Comparison of ENCODE assay signal across 9 mouse cellular contexts in the genomic region with DNA sequence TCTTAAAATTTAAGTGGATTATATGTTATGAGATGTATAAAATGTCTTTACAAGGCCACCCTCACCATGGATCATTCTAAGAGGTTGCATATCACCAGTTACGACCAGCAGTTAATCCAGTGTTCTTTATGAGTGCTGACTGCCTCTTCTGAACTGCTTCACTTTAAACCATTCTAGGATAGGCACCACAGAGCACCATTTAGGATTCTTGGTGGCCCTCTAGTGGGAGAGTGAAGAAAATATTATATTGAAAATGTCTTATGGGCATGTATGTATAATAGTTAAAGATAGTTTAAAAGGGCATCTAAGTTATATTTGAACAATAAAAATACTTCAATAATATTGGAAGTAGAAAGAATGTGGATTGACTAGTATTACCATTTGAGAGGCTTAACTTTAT.
DNase-seq lines count a peak whose midpoint lies in the region; ATAC-seq and TF ChIP-seq lines count a peak whose summit lies in the region.
"Had no signal": no experiment of that assay in that cellular context is flagged by ENCODE, and none has a peak within 500 bp of the region (broad histone marks: within the 10 kb centered on the region; RNA-seq: fewer than 3 reads in every experiment).

No protein-coding gene starts in this region.

- WGBS in embryonic facial prominence, embryonic 11.5 days: 41% methylated on average over 1 of the region's 1 CpGs
- 46% methylated on average over 1 of the region's 1 CpGs for WGBS in embryonic facial prominence, embryonic 10.5 days
- WGBS in liver, adult 2 months: 42% methylated on average over 1 of the region's 1 CpGs
- WGBS in liver, embryonic 11.5 days: 32% methylated on average over 1 of the region's 1 CpGs

- no peak overlapping the region for H3K9ac ChIP-seq in embryonic facial prominence, embryonic 11.5 days (replicated peaks; ENCODE audit: low read length)
- no peak overlapping the region for H3K9ac ChIP-seq in liver, adult 2 months (ENCODE audit: low read depth, low read length)
- H3K9ac ChIP-seq in liver, embryonic 11.5 days (ENCODE audit: low read depth, low read length): no peak overlapping the region
- H3K9ac ChIP-seq: liver, embryonic 15.5 days had no signal

- no peaks in the 10 kb centered on the region for H3K9me3 ChIP-seq in embryonic facial prominence, embryonic 11.5 days (replicated peaks; ENCODE audit: control insufficient read depth, low read length)
- 0 out of 2 replicates have a peak, but pooled peaks cover 3% of the 10 kb centered on the region for H3K9me3 ChIP-seq in embryonic facial prominence, embryonic 10.5 days
- no peaks in the 10 kb centered on the region for H3K9me3 ChIP-seq in liver, embryonic 11.5 days (ENCODE audit: control insufficient read depth, low read length)
- H3K9me3 ChIP-seq: liver, embryonic 15.5 days had no signal

- no peak overlapping the region for H3K4me2 ChIP-seq in embryonic facial prominence, embryonic 11.5 days (ENCODE audit: low read depth, low read length)
- H3K4me2 ChIP-seq in liver, embryonic 11.5 days: no peak overlapping the region
- H3K4me2 ChIP-seq: liver, embryonic 15.5 days had no signal

- no peak overlapping the region for H3K27ac ChIP-seq in embryonic facial prominence, embryonic 11.5 days (replicated peaks; ENCODE audit: low read depth, low read length)
- H3K27ac ChIP-seq in embryonic facial prominence, embryonic 10.5 days (replicated peaks): no peak overlapping the region
- no peak overlapping the region for H3K27ac ChIP-seq in liver, adult 2 months (replicated peaks; ENCODE audit: insufficient read depth, low read depth, low read length)
- H3K27ac ChIP-seq in liver, embryonic 11.5 days (ENCODE audit: low read depth, low read length): no peak overlapping the region
- H3K27ac ChIP-seq: liver, embryonic 15.5 days had no signal

- no peaks in the 10 kb centered on the region for H3K4me1 ChIP-seq in embryonic facial prominence, embryonic 11.5 days (ENCODE audit: control insufficient read depth, insufficient read depth, low read length)
- H3K4me1 ChIP-seq in embryonic facial prominence, embryonic 10.5 days: no peaks in the 10 kb centered on the region
- no peaks in the 10 kb centered on the region for H3K4me1 ChIP-seq in liver, adult 2 months (ENCODE audit: control insufficient read depth, insufficient read depth, low read length)
- H3K4me1 ChIP-seq in liver, embryonic 11.5 days (replicated peaks; ENCODE audit: control insufficient read depth, insufficient read depth, low read length): no peaks in the 10 kb centered on the region
- H3K4me1 ChIP-seq: liver, embryonic 15.5 days had no signal

- no peak for ATAC-seq in embryonic facial prominence, embryonic 11.5 days (replicated peaks; ENCODE audit: insufficient number of reproducible peaks, low FRiP score, low TSS enrichment, low read depth)
- ATAC-seq in liver, embryonic 11.5 days (replicated peaks; ENCODE audit: low FRiP score): no peak; the same call in 1 of the 2 replicates
- peak; percentile 65; the same call in 1 of the 2 replicates for ATAC-seq in megakaryocyte-erythroid progenitor cell, adult 5-6 weeks (replicated peaks; ENCODE audit: low FRiP score, low TSS enrichment, poor library complexity, severe bottlenecking)

- H3K27me3 ChIP-seq in embryonic facial prominence, embryonic 11.5 days (ENCODE audit: control insufficient read depth, insufficient read depth, low read length): no peaks in the 10 kb centered on the region
- H3K27me3 ChIP-seq in embryonic facial prominence, embryonic 10.5 days (replicated peaks; ENCODE audit: low read depth, poor library complexity, severe bottlenecking): no peaks in the 10 kb centered on the region
- no peaks in the 10 kb centered on the region for H3K27me3 ChIP-seq in liver, adult 2 months (ENCODE audit: control insufficient read depth, insufficient read depth, low read length)
- H3K27me3 ChIP-seq in liver, embryonic 11.5 days (replicated peaks; ENCODE audit: control insufficient read depth, insufficient read depth, low read length): no peaks in the 10 kb centered on the region
- H3K27me3 ChIP-seq: liver, embryonic 15.5 days had no signal

- peak; percentile 72 for DNase-seq in embryonic facial prominence, embryonic 11.5 days (ENCODE audit: low spot score)
- DNase-seq in embryonic facial prominence, embryonic 10.5 days (ENCODE audit: low spot score): no peak
- DNase-seq in liver, adult 2 months (ENCODE audit: extremely low read depth, low read depth, low spot score): peak; percentile 43
- no peak for DNase-seq in liver, embryonic 11.5 days (ENCODE audit: low spot score)
- DNase-seq in c-Kit-positive CD71-negative TER-119-negative erythroid progenitor cells, embryonic 14.5 days (ENCODE audit: low read depth): peak; percentile 37
- DNase-seq in urinary bladder, adult 18-20 months (ENCODE audit: low spot score in 2 of 2): no peak
- DNase-seq in urinary bladder, postnatal 36 days (ENCODE audit: low spot score in 2 of 2): no peak

- no peak for TF ChIP-seq POLR2A in liver, adult 2 months (IDR thresholded peaks at IDR 0.05; ENCODE audit: extremely low read depth, insufficient read depth, low read length)

- H3K36me3 ChIP-seq in embryonic facial prominence, embryonic 11.5 days (replicated peaks; ENCODE audit: control insufficient read depth, insufficient read depth, low read depth, low read length): no peaks in the 10 kb centered on the region; the same call in 1 of the 2 replicates
- H3K36me3 ChIP-seq in embryonic facial prominence, embryonic 10.5 days (replicated peaks): 0 out of 2 replicates have a peak, but pooled peaks cover 5% of the 10 kb centered on the region
- no peaks in the 10 kb centered on the region for H3K36me3 ChIP-seq in liver, adult 2 months (ENCODE audit: control insufficient read depth, insufficient read depth, low read length)
- no peaks in the 10 kb centered on the region for H3K36me3 ChIP-seq in liver, embryonic 11.5 days (ENCODE audit: control insufficient read depth, insufficient read depth, low read length)
- H3K36me3 ChIP-seq: liver, embryonic 15.5 days had no signal

- H3K4me3 ChIP-seq in embryonic facial prominence, embryonic 11.5 days (ENCODE audit: low read depth, low read length): no peak overlapping the region
- no peak overlapping the region for H3K4me3 ChIP-seq in embryonic facial prominence, embryonic 10.5 days
- H3K4me3 ChIP-seq in liver, adult 2 months (ENCODE audit: insufficient read depth, low read depth, low read length): no peak overlapping the region
- no peak overlapping the region for H3K4me3 ChIP-seq in liver, embryonic 11.5 days (ENCODE audit: low read depth, low read length)
- H3K4me3 ChIP-seq: liver, embryonic 15.5 days had no signal

- peak; percentile 18; the same call in 1 of the 2 replicates for TF ChIP-seq CTCF in liver, adult 2 months (IDR thresholded peaks at IDR 0.05; ENCODE audit: low read depth, low read length)

- H3K79me2 ChIP-seq in liver, adult 2 months (ENCODE audit: control insufficient read depth, insufficient read depth, low read length): peaks cover 17% of the 10 kb centered on the region

Comparison
In these comparisons a context has a peak if more than half of its experiments do, and no peak if none do; other contexts are left out.
1. DNase-seq: peak in embryonic facial prominence, embryonic 11.5 days (single experiment), liver, adult 2 months (single experiment) and c-Kit-positive CD71-negative TER-119-negative erythroid progenitor cells, embryonic 14.5 days (single experiment); none in embryonic facial prominence, embryonic 10.5 days (single experiment), liver, embryonic 11.5 days (single experiment), urinary bladder, adult 18-20 months (0 of 2) and urinary bladder, postnatal 36 days (0 of 2).